Mouse (Mus musculus): ENCODE data around the gene Ppm1f.

DNA sequence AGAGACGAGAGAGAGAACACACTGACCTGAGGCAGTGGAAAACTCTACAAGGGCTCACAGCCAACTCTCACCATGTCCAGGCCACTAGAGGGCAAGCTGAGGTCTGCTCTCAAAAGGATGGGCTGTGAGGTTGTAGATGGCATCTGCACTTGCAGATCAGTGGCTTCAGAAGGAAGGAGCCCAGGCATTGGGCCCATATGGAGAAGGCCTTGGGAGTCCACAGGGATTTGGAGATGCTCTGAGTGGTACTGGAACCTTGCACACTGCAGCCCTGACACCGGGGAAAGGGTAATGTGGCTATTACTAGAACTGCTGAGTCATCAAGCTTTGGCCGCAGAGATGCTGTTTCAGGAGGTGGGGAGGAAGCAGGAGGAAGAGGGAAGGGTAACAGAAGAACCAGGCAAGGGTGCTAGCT lies 24.8 kb downstream of the Ppm1f start:
- TF ChIP-seq POLR2A (IDR thresholded peaks at IDR 0.05; ENCODE audit: insufficient read length, low read depth) (no peak), POLR2AphosphoS2 (IDR thresholded peaks at IDR 0.05; ENCODE audit: insufficient read length, low read depth) (no peak)
